Mouse (Mus musculus): ENCODE data around the gene Pkp1. TPM values are rescaled to one million over a fixed set of nuclear protein-coding genes. Genes with fewer than 3 reads are reported as not detected.

Pkp1 gene
- total RNA-seq, 1 experiment from 2014 or later = not detected

- no peak for DNase-seq
These were observed 12.3 kb downstream of the Pkp1 start for GRCm38 (mm10) chr1:135906736-135907135.

- DNase-seq = no peak
These were observed 19.0 kb downstream of the Pkp1 start for GRCm38 (mm10) chr1:135899991-135900515.

GRCm38 (mm10) chr1:135899295-135899694 lies 19.7 kb downstream of the Pkp1 start:
- no peak for DNase-seq

GRCm38 (mm10) chr1:135895367-135895766 lies 23.6 kb downstream of the Pkp1 start:
- DNase-seq = no peak

- no peak for DNase-seq
These were observed 25.6 kb downstream of the Pkp1 start for GRCm38 (mm10) chr1:135893377-135893776.

GRCm38 (mm10) chr1:135892764-135893163 lies 26.2 kb downstream of the Pkp1 start:
- no peak for DNase-seq

- DNase-seq = no peak
These were observed 26.8 kb downstream of the Pkp1 start for GRCm38 (mm10) chr1:135892233-135892632.

- no peak for DNase-seq
These were observed 27.4 kb downstream of the Pkp1 start for GRCm38 (mm10) chr1:135891424-135892216.

- no peak for DNase-seq
These were observed 29.4 kb downstream of the Pkp1 start for GRCm38 (mm10) chr1:135889461-135890185.

- DNase-seq = peak; percentile 54
These were observed 36.5 kb downstream of the Pkp1 start for GRCm38 (mm10) chr1:135882385-135883109.

- no peak for DNase-seq
These were observed 41.8 kb downstream of the Pkp1 start for GRCm38 (mm10) chr1:135877248-135877647.

- DNase-seq = no peak
These were observed 46.0 kb downstream of the Pkp1 start for GRCm38 (mm10) chr1:135872991-135873390.

- DNase-seq = no peak
These were observed 50.4 kb downstream of the Pkp1 start for GRCm38 (mm10) chr1:135868570-135868969.

- peak; percentile 88 for DNase-seq
These were observed 53.4 kb downstream of the Pkp1 start for GRCm38 (mm10) chr1:135865518-135866194.

- no peak for DNase-seq
These were observed 54.2 kb downstream of the Pkp1 start for GRCm38 (mm10) chr1:135864830-135865229.

- DNase-seq = no peak
These were observed 55.1 kb downstream of the Pkp1 start for GRCm38 (mm10) chr1:135863786-135864335.

GRCm38 (mm10) chr1:135862561-135862960 lies 56.4 kb downstream of the Pkp1 start:
- DNase-seq = no peak

- DNase-seq = no peak
These were observed 56.9 kb downstream of the Pkp1 start for GRCm38 (mm10) chr1:135861980-135862552.

GRCm38 (mm10) chr1:135861091-135861490 lies 57.9 kb downstream of the Pkp1 start:
- DNase-seq = no peak

- DNase-seq = no peak
These were observed 60.5 kb downstream of the Pkp1 start for GRCm38 (mm10) chr1:135858533-135858932.

GRCm38 (mm10) chr1:135857137-135857775 lies 61.8 kb downstream of the Pkp1 start:
- DNase-seq = no peak
